Mouse (Mus musculus) Patski (cell line): ENCODE results near the gene Atf1. TPM values are rescaled to one million over a fixed set of nuclear protein-coding genes. Genes with fewer than 3 reads are reported as not detected.

Source experiments
- ATAC-seq: fragments of 100-300 bp; one replicate; pipeline ENCODE4 v1.8.0; 2021
- CTCF ChIA-PET: fragments of 350-600 bp; sonication (Branson Sonifier 250); formaldehyde crosslinking; loops from one replicate; lab custom pipeline; 2022; ENCODE audit warnings: inconsistent platforms; lab: Charles Lee
- POLR2A ChIA-PET: fragments of 350-600 bp; sonication (Branson Sonifier 250); formaldehyde crosslinking; loops from one replicate; lab custom pipeline; 2022; ENCODE audit warnings: antibody characterized with exemption, inconsistent platforms; lab: Charles Lee
- DNase-seq: peaks from one replicate; pipeline ENCODE4 v3.0.0-alpha.2; 2011; ENCODE audit warnings: low read depth, low spot score
- H3K27me3 ChIP-seq: fragments of 371-371 bp; one replicate; pipeline ENCODE4 v1.5.1; 2021
- CTCF ChIP-seq: fragments of 100-300 bp; IDR thresholded peaks from one replicate; pipeline ENCODE4 v1.5.1; 2021
- in situ Hi-C: fragments of 300-500 bp; cut with MboI; formaldehyde crosslinking; loops from 3 replicates; pipeline ENCODE4 v1.11.1; 2018; ENCODE audit warnings: low pct_unique_long_range_greater_than_20kb, mixed read lengths
- polyA plus RNA-seq: library from polyadenylated mRNA; unstranded; gene quantifications from one replicate; pipeline ENCODE4 v1.2.3, GENCODE M21; 2021

Gene Atf1
- polyA plus RNA-seq, 1 experiment from 2014 or later: 61.2 TPM

DNA sequence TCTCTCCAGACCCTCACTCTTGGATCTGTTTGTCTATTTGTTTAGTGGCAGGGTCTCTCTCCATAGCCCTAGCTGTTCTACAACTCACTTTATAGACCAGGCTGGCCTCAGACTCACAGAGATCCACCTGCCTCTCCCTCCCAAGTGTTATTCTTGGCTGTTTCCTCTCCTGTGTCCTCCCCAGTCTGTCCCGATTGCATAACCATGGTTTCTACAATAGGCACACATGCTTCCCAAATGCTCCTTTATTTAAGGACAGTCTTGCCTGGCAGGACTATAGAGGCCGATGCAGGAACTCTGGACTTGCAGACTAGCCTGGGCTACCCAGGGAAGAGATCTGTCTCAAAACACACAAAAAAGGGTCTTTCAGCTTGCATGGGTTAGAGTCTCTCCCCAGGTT lies 14.3 kb upstream of the Atf1 start:
- POLR2A ChIA-PET: no interaction called here
- in situ Hi-C loops: no loop called here
- CTCF ChIA-PET: no interaction called here
- no peaks in the 10 kb centered on the region for H3K27me3 ChIP-seq
- ATAC-seq (no peak), DNase-seq (no peak)
- no peak for TF ChIP-seq CTCF

DNA sequence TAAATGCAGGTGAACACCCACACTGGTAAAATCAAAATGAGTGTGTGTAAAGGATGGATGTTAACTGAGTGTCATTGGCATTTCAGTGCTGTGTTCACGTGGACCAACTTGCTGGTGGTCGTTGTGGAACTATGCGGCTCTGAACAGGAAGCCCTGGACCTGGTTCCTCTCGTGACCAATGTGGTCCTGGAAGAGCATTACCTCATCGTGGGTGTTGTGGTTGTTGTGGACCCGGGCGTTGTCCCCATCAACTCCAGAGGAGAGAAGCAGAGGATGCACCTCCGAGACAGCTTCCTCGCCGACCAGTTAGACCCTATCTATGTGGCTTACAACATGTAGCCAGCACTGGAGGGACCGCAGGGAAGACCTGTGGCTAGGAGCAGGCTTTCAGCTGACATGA lies 12.5 kb upstream of the Atf1 start:
- no peaks in the 10 kb centered on the region for H3K27me3 ChIP-seq
- ChIA-PET CTCF (no interaction called here), POLR2A (no interaction called here)
- in situ Hi-C loops: no loop called here
- DNase-seq: no peak
- no peak for TF ChIP-seq CTCF
- ATAC-seq: no peak

DNA sequence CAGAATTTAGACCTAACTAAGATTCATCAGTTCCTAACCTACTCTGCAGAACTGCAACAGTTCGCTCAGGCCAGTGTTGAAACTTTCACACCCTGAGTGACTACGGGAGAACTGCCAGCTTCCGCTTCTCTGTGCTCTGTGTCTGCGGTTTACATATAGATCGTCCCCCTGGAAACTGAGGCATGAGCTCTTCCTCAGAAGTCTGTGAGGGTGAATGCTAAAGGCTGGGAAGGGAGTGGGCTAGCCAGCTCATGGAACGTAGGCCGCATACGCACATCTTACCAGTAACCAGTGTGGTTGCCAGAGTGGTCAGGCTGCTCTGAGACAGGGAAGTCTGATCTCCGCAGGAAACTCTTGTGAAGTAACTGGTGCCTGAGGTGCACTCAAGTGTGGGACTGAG lies 11.4 kb upstream of the Atf1 start:
- CTCF ChIA-PET: no interaction called here
- TF ChIP-seq CTCF: no peak
- no peak for DNase-seq
- in situ Hi-C loops: no loop called here
- POLR2A ChIA-PET: interaction anchor here (0.6 kb wide), 1 partner anchor 411 kb away, joined by 4 read pairs; no protein-coding TSS in a partner anchor
- no peak for ATAC-seq
- no peaks in the 10 kb centered on the region for H3K27me3 ChIP-seq

DNA sequence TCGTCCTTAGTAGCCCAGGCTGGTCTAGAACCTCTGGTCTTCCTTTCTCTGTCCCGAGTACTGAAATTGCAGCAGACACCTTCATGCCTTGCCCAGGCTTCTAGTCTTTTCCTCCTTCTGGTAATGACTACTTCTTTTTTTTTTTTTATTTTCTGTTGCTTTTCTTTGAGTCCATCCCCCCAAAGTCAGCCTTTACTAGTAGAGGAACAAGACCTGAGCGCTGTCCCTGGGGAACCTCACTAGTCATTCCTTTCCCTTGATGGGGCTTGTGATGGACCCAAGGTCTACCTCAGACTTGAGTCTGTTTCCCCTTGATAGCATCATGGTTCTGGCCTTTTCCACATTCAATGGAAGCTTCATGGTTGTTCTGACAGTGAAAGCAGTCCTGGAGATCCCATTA lies 9.6 kb upstream of the Atf1 start:
- ChIA-PET CTCF (interaction anchor here (1.5 kb wide), 1 partner anchor 13 kb away, joined by 3 read pairs; no protein-coding TSS in a partner anchor), POLR2A (interaction anchor here (1.0 kb wide), 1 partner anchor 12 kb away, joined by 3 read pairs; no protein-coding TSS in a partner anchor)
- in situ Hi-C loops: no loop called here
- no peak for TF ChIP-seq CTCF
- DNase-seq: no peak
- ATAC-seq: no peak
- H3K27me3 ChIP-seq: no peaks in the 10 kb centered on the region

DNA sequence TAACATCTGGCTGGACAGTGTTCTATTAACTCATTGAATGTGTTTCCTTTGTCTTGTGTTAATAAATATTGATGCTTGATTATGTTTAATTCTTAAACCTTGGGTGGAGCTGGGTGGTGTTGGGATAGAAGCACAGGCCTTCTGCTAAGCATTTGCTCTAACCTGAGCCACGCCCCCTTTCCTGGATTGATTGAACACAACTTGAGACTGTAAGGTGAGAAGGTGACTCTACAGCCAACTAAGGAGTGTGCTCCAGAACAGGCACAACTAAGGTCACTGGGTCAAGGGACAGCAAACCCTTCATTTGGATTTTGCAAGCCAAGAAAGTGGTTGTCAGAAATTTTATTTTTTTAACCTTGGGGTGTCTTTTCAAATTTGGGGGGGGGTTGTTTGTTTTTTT lies 8.2 kb upstream of the Atf1 start:
- POLR2A ChIA-PET: no interaction called here
- ATAC-seq: no peak
- no peak for TF ChIP-seq CTCF

DNA sequence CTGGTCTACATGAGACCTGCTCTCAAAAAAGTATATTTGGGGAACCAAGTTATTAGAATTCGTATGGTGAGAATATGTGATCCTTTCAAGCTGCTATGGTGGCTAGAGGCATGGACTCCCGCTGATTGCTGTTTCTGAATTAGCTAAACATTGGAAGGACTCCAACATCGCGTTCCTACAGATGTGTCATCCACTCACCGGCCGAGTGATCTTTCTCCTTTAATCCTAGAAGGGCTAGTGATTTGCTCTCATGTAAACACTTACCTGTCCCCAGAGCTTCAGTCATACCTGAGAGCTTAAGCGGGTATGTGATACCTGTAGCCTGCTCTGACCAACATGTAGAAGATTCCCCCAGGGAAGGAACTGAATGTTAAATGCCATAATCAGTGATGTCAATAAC lies 6.7 kb upstream of the Atf1 start:
- ChIA-PET POLR2A (interaction anchor here (1.0 kb wide), 1 partner anchor 22 kb away, joined by 3 read pairs; no protein-coding TSS in a partner anchor), CTCF (interaction anchor here (0.7 to 1.1 kb wide), 2 partner anchors 11 to 16 kb away, joined by 3 to 4 read pairs; no protein-coding TSS in a partner anchor)
- no peaks in the 10 kb centered on the region for H3K27me3 ChIP-seq
- DNase-seq (peak; percentile 49), ATAC-seq (peak; percentile 39)
- no peak for TF ChIP-seq CTCF
- in situ Hi-C loops: no loop called here

More for the DNA sequence above, 8.2 kb upstream of the Atf1 start:
- DNase-seq: no peak
- CTCF ChIA-PET: no interaction called here
- in situ Hi-C loops: no loop called here
- H3K27me3 ChIP-seq: no peaks in the 10 kb centered on the region

DNA sequence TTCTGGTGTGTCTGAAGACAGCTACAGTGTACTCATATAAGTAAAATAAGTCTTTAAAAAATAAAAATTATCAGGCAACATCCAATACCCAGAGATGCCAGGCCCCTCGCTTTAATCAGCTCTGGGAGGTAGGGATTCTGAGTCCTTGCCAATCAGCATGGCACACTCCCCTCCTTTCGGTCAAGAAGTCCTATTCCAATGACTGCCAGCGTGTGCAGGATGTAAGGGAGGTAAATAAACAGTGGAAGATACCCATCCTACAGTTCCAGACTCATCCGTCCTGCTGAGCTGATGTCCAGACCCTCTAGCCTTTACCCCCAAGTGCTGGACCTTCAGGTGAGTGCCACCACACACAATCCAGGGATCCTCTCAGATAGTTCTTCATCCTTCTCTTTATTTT lies 2.2 kb upstream of the Atf1 start:
- in situ Hi-C loops: no loop called here
- no peak for TF ChIP-seq CTCF
- ATAC-seq: no peak
- CTCF ChIA-PET: no interaction called here
- no peaks in the 10 kb centered on the region for H3K27me3 ChIP-seq
- no peak for DNase-seq
- POLR2A ChIA-PET: no interaction called here

DNA sequence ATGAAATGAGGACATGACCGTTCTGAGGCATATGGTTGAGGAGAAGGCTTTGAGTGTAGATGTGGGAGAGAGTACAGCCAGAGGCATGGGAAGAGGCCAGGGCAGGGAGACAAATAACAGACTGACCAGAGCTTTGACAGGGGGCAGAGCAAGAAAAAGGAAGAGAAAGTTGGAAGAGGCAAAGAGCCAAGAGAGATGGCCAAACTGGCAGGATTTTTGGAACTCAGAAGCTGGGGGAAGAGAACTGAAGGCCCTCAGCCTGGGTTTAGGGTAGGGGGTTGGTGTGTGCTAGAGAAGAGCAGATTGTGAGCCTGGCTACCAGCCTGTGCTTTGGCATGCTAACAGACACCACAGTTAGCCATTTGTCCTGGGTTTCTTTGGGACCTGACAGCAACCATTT lies 1.7 kb upstream of the Atf1 start:
- no peak for TF ChIP-seq CTCF
- POLR2A ChIA-PET: interaction anchor here (0.7 kb wide), 1 partner anchor 362 kb away, joined by 3 read pairs; no protein-coding TSS in a partner anchor
- CTCF ChIA-PET: interaction anchor here (1.7 kb wide), 1 partner anchor 11 kb away, joined by 5 read pairs; no protein-coding TSS in a partner anchor
- H3K27me3 ChIP-seq: no peaks in the 10 kb centered on the region
- DNase-seq (no peak), ATAC-seq (no peak)
- in situ Hi-C loops: no loop called here

DNA sequence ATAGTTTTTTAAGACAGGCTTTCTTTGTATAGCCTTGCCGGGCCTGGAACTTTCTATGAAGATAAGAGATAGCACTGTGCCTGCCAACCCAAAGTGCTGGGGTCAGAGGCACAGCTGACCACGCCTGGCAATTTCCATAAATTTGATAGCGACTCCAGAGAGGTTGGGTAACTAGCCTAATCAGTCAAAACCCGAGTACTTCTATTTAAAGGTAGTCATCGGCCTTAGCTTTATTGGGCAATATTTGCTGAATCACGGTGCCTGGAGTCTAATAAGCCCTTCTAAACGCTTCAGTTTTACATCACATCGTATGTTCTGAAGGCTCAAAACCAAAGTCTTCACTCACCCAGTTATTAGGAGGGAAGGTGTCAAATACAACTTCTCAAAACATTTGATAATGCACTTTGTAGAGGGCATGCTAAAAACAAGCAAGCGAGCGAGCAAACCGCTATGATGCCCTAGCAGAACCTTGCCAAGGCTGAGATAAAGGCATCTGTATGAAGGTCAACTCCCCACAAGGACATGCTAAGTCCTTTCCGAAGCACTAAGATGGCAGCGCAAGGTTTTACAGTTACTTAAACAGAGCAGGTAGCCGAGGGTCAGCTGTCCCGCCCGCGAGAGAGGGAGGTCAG lies 472 bp upstream of the Atf1 start:
- CTCF ChIA-PET: interaction anchor here (1.5 to 1.7 kb wide), 2 partner anchors 10 to 28 kb away, joined by 4 to 5 read pairs; no protein-coding TSS in a partner anchor
- in situ Hi-C loops: no loop called here
- no peaks in the 10 kb centered on the region for H3K27me3 ChIP-seq
- POLR2A ChIA-PET: interaction anchor here (0.6 to 1.4 kb wide), 5 partner anchors 11 to 88 kb away, joined by 3 to 6 read pairs (median 4); no protein-coding TSS in a partner anchor
- no peak for TF ChIP-seq CTCF
- DNase-seq (no peak), ATAC-seq (no peak)

DNA sequence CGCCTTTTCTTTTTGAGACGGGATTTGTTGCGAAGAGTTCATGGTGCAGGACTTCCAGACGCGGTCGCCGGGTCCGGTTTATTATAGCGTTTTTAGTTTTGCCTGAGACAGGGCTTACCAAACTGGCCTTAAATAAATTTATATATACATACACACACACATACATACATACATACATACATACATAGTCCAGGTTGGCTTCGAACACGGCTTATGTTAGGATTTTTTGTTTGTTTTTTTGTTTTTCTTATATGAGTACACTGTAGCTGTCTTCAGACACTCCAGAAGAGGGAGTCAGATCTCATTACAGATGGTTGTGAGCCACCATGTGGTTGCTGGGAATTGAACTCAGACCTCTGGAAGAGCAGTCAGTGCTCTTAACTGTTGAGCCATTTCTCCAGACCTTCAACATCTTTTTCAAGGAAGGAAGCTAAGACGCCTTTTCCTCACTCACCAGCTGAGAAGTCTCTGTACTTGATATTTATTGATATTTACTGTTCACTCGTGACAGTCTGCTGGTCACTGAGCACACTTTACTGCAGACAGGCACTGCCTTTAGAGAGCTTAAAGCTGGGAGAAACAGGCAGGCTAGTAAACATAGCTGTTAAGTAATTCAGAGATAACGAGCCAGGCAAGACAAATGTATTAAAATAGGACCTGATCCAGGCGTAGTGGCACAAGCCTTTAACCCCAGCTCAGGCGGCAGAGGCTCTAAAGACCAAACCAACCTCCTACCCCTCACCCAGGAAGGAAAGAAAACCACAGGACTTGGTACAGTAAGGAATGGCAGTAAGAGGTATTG lies 1.1 kb downstream of the Atf1 start:
- peak; percentile 62 for TF ChIP-seq CTCF
- no peaks in the 10 kb centered on the region for H3K27me3 ChIP-seq
- ChIA-PET CTCF (interaction anchor here (0.7 to 1.6 kb wide), 4 partner anchors 17 to 37 kb away, joined by 3 to 5 read pairs (median 3); no protein-coding TSS in a partner anchor), POLR2A (interaction anchor here (0.8 kb wide), 1 partner anchor 10 kb away, joined by 3 read pairs; no protein-coding TSS in a partner anchor)
- ATAC-seq (no peak), DNase-seq (no peak)
- in situ Hi-C loops: no loop called here

DNA sequence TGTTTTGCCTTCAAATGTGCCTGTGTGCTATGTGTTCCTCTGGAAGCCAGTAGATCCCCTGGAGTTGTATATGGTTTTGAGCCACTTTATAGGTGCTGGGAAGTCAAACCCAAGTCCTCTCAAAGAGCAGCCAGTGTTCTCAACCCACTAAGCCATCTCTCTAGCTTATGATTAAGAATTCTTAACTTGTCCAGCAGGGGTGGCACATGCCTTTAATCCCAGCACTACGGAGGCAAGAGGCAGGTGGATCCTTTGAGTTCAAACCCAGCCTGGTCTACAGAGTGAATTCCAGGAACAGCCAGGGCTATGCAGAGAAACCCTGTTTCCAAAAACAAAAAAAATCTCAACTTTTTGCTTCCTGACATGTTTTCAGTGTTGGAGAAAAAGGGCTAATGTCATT lies 3.0 kb downstream of the Atf1 start:
- no peak for TF ChIP-seq CTCF
- CTCF ChIA-PET: interaction anchor here (0.8 to 3.2 kb wide), 5 partner anchors 9 to 88 kb away, joined by 3 to 9 read pairs (median 3); no protein-coding TSS in a partner anchor
- in situ Hi-C loops: no loop called here
- no peaks in the 10 kb centered on the region for H3K27me3 ChIP-seq
- POLR2A ChIA-PET: no interaction called here
- DNase-seq: no peak
- ATAC-seq: no peak
